Mouse (Mus musculus) forebrain, embryonic 15.5 days (tissue): ENCODE data around the gene Aven. TPM values are rescaled to one million over a fixed set of nuclear protein-coding genes. Genes with fewer than 3 reads are reported as not detected.

ENCODE experiments used
- ATAC-seq: fragments of 200-750 bp; cut with Nextera tagmentation; replicated peaks from 2 replicates; pipeline ENCODE4 v1.8.0; 2017; ENCODE audit warnings: mild to moderate bottlenecking, moderate TSS enrichment, moderate library complexity
- H3K27ac ChIP-seq: fragments of 300-500 bp; sonication (generic); replicated peaks from 2 replicates; pipeline ENCODE4 v1.5.1; 2015; ENCODE audit warnings: mild to moderate bottlenecking, inconsistent platforms
- H3K27me3 ChIP-seq: fragments of 300-500 bp; sonication (generic); 2 replicates; pipeline ENCODE4 v1.6.1; 2015; ENCODE audit warnings: inconsistent platforms
- H3K36me3 ChIP-seq: fragments of 300-500 bp; sonication (generic); 2 replicates; pipeline ENCODE4 v1.6.1; 2015; ENCODE audit warnings: mild to moderate bottlenecking, inconsistent platforms
- H3K4me1 ChIP-seq: fragments of 300-500 bp; sonication (generic); 2 replicates; pipeline ENCODE4 v1.6.1; 2015; ENCODE audit warnings: inconsistent platforms
- H3K4me2 ChIP-seq: fragments of 300-500 bp; sonication (generic); replicated peaks from 2 replicates; pipeline ENCODE4 v1.6.1; 2015; ENCODE audit warnings: mild to moderate bottlenecking, inconsistent platforms
- H3K4me3 ChIP-seq: fragments of 300-500 bp; sonication (generic); 2 replicates; pipeline ENCODE4 v1.5.1; 2015; ENCODE audit warnings: mild to moderate bottlenecking, inconsistent platforms
- H3K9ac ChIP-seq: fragments of 300-500 bp; sonication (generic); replicated peaks from 2 replicates; pipeline ENCODE4 v1.6.1; 2015; ENCODE audit warnings: mild to moderate bottlenecking, inconsistent platforms
- H3K9me3 ChIP-seq: fragments of 300-500 bp; sonication (generic); 2 replicates; pipeline ENCODE4 v1.6.1; 2016; ENCODE audit warnings: inconsistent platforms
- WGBS: fragments of 180-500 bp; shearing (Covaris S2); methylation state at CpG from one replicate; pipeline ENCODE4 v1.1.7; 2015; ENCODE audit warnings: mixed read lengths; 5-methylcytosine and 5-hydroxymethylcytosine counted together
- polyA plus RNA-seq: library from polyadenylated mRNA; unstranded; fragments of >200 nt; fragmentation: Nextera tagmentation; extraction: Ambion mirVana; gene quantifications from 2 replicates; pipeline ENCODE4 v1.2.1, GENCODE M21; 2015

The Aven gene
- polyA plus RNA-seq, 1 experiment from 2014 or later, result 3.7 TPM

DNA sequence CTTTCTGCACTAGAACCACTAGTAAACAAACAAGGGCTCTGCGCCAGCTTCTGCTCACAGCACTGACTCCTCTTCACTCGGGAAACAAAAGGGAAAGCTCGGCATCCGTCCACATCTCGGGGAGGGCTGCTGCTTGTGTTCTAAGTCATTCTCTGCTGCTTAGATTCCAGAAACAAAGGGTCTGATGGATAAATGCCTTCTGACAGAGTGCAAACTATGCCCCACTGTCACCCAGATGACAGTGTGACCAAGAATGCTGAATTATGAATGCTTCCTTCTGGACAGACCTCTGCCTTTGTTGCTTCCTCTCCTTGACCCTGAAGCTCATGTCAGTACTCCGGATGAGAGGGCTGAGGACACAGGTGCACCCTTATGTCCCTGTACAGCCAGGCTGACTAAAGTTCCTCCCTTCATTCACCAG, 98.7 kb downstream of the Aven start:
- Histone ChIP-seq H3K36me3 (no peaks in the 10 kb centered on the region), H3K4me3 (no peak overlapping the region), H3K27ac (peak overlapping the region; percentile 79), H3K9ac (no peak overlapping the region), H3K4me1 (peaks cover 16% of the 10 kb centered on the region), H3K27me3 (no peaks in the 10 kb centered on the region), H3K4me2 (no peak overlapping the region; the same call in 1 of the 2 replicates), H3K9me3 (no peaks in the 10 kb centered on the region)
- peak; percentile 68 for ATAC-seq
- WGBS, result 25% methylated on average over 6 of the region's 6 CpGs

DNA sequence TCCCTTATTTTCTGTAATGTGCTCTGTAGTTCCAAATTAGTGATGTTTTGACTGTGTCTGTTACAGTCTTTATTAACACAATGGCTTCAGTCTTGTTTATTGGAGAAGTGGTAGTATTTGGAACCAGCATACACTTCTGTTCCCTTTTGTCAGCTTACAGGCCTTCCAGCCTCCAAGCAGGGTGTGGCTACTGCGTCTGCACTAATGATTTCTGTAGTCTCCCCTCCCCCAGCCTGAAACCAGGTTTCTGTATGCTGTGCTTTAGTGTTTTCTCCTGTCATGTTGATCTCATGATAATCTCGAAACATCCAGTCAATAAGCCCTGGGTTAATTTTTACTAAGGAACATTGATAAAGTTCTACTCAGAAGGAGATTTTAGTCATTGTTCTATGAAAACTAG, 100.6 kb downstream of the Aven start:
- Histone ChIP-seq H3K4me2 (no peak overlapping the region), H3K9ac (no peak overlapping the region), H3K27me3 (no peaks in the 10 kb centered on the region), H3K9me3 (no peaks in the 10 kb centered on the region), H3K4me3 (no peak overlapping the region), H3K36me3 (no peaks in the 10 kb centered on the region), H3K4me1 (peaks cover 16% of the 10 kb centered on the region), H3K27ac (0 out of 2 replicates have a peak overlapping the region, but pooled peaks have one; percentile 5)
- ATAC-seq, result no peak
- 65% methylated on average over 2 of the region's 2 CpGs for WGBS

DNA sequence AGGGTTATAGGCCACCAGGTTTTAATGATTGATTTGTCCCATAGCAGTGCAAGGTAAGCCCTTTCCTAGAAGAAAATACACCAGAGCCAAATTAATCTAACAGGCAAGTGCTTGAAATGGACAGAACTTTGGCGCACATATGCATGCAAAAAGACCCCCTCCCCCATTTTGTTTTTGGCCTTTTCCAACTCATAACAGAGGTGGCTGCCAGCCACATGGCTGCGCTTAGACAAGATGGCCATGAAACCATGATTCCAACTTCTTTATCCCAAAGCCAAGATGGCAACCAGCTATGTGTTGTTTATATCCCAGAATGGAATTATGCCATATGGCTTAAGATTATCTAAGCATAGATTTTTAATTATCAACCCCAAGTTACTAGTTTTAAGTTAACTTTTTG, 101.0 kb downstream of the Aven start:
- no peaks in the 10 kb centered on the region for H3K36me3 ChIP-seq
- 68% methylated on average over 2 of the region's 2 CpGs for WGBS
- no peak overlapping the region for H3K4me2 ChIP-seq
- peaks cover 16% of the 10 kb centered on the region for H3K4me1 ChIP-seq
- peak; percentile 23 for ATAC-seq
- H3K9me3 ChIP-seq, result no peaks in the 10 kb centered on the region
- no peaks in the 10 kb centered on the region for H3K27me3 ChIP-seq
- H3K9ac ChIP-seq, result no peak overlapping the region
- no peak overlapping the region for H3K4me3 ChIP-seq
- 0 out of 2 replicates have a peak overlapping the region, but pooled peaks have one; percentile 5 for H3K27ac ChIP-seq

DNA sequence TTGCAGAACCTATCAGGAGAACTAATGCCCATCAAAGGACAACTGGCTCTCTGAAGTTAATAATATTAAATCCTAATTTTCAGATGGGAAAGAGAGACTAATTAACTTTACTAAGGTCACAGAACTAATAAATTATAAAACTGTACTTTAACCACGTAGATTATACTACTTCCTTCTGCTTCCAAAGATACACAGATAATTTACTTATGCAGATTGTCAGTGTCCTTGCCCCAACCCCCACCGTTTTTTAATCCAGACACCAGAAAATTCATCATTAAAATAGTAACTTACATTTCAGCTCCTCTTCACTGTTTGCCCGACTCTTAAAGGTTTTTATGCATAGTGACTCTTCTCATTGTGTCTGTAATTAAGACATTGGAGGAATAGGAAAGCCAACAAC, 103.0 kb downstream of the Aven start:
- H3K9ac ChIP-seq, result no peak overlapping the region
- H3K27me3 ChIP-seq, result no peaks in the 10 kb centered on the region
- no peak overlapping the region for H3K4me2 ChIP-seq
- no peak for ATAC-seq
- 83% methylated on average over 3 of the region's 3 CpGs for WGBS
- no peak overlapping the region for H3K27ac ChIP-seq
- no peaks in the 10 kb centered on the region for H3K9me3 ChIP-seq
- H3K4me3 ChIP-seq, result no peak overlapping the region
- no peaks in the 10 kb centered on the region for H3K36me3 ChIP-seq
- peaks cover 21% of the 10 kb centered on the region for H3K4me1 ChIP-seq

GRCm38 (mm10) chr2:112596415-112596814, 103.7 kb downstream of the Aven start:
- ATAC-seq, result no peak
- WGBS, result 74% methylated on average over 5 of the region's 5 CpGs
- no peak overlapping the region for H3K4me2 ChIP-seq

DNA sequence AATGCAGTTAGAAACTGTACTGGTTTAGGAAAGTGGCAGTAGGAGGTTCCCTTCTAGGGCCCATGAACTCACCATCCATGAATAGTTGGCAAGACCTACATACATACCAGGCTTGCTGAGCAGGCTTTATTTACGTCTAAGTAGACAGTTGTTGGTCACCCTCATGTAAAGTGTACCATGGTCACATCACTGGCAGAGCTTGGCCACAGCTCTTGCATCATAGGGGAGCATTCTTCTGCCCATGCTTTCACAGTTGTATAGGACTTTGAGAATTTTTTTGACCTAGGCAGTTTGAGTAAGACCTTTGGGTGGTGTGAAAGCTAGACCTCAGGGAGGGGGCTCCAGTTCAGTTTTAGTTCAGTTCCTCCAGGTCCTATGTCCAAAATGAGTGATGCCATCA, 104.3 kb downstream of the Aven start:
- no peak for ATAC-seq
- Histone ChIP-seq H3K9ac (no peak overlapping the region), H3K4me1 (peaks cover 16% of the 10 kb centered on the region; the same call in 1 of the 2 replicates), H3K27ac (no peak overlapping the region), H3K4me3 (no peak overlapping the region), H3K4me2 (no peak overlapping the region), H3K36me3 (no peaks in the 10 kb centered on the region), H3K27me3 (no peaks in the 10 kb centered on the region), H3K9me3 (no peaks in the 10 kb centered on the region)
- 94% methylated on average over 1 of the region's 1 CpGs for WGBS

More at GRCm38 (mm10) chr2:112596415-112596814, 103.7 kb downstream of the Aven start:
- H3K4me3 ChIP-seq, result no peak overlapping the region
- no peaks in the 10 kb centered on the region for H3K27me3 ChIP-seq
- H3K4me1 ChIP-seq, result peaks cover 19% of the 10 kb centered on the region
- H3K27ac ChIP-seq, result no peak overlapping the region
- no peaks in the 10 kb centered on the region for H3K36me3 ChIP-seq
- no peak overlapping the region for H3K9ac ChIP-seq
- H3K9me3 ChIP-seq, result no peaks in the 10 kb centered on the region

GRCm38 (mm10) chr2:112600222-112600621, 107.5 kb downstream of the Aven start:
- ATAC-seq, result no peak
- Histone ChIP-seq H3K36me3 (no peaks in the 10 kb centered on the region), H3K27ac (no peak overlapping the region), H3K9me3 (no peaks in the 10 kb centered on the region), H3K9ac (no peak overlapping the region), H3K4me3 (no peak overlapping the region), H3K4me2 (no peak overlapping the region), H3K4me1 (0 out of 2 replicates have a peak, but pooled peaks cover 10% of the 10 kb centered on the region), H3K27me3 (no peaks in the 10 kb centered on the region)
- WGBS, result 51% methylated on average over 10 of the region's 10 CpGs

GRCm38 (mm10) chr2:112602487-112602886, 109.7 kb downstream of the Aven start:
- Histone ChIP-seq H3K27ac (no peak overlapping the region; the same call in 1 of the 2 replicates), H3K4me1 (0 out of 2 replicates have a peak, but pooled peaks cover 10% of the 10 kb centered on the region), H3K4me2 (no peak overlapping the region), H3K27me3 (no peaks in the 10 kb centered on the region), H3K36me3 (no peaks in the 10 kb centered on the region), H3K9ac (no peak overlapping the region), H3K4me3 (no peak overlapping the region), H3K9me3 (no peaks in the 10 kb centered on the region)
- 54% methylated on average over 8 of the region's 8 CpGs for WGBS
- ATAC-seq, result peak; percentile 55; the same call in 1 of the 2 replicates

DNA sequence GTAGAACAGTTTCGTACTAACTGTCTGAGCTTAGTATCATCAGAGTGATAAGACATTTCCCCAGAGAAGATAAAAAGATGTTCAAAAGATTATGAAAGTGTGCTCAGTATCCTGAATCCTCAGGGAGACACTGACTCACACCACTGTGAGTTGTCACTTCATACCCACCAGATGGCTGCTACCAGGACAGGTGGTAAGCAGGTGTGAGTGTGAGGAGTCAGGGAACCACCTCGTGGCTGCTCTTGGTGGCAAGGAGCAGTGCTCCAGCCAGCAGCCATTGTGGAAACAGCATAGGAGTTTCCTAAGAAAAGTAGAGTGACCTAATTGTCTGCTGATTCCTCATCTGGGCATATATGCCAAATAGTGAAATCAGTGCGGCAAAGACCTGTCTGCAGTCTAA, 113.8 kb downstream of the Aven start:
- Histone ChIP-seq H3K9me3 (no peaks in the 10 kb centered on the region), H3K9ac (no peak overlapping the region), H3K4me1 (0 out of 2 replicates have a peak, but pooled peaks cover 5% of the 10 kb centered on the region), H3K27me3 (no peaks in the 10 kb centered on the region), H3K4me2 (no peak overlapping the region), H3K27ac (no peak overlapping the region), H3K36me3 (no peaks in the 10 kb centered on the region), H3K4me3 (no peak overlapping the region)
- 83% methylated on average over 3 of the region's 3 CpGs for WGBS
- no peak for ATAC-seq

GRCm38 (mm10) chr2:112612628-112613027, 119.9 kb downstream of the Aven start:
- Histone ChIP-seq H3K4me2 (no peak overlapping the region), H3K27me3 (no peaks in the 10 kb centered on the region), H3K27ac (no peak overlapping the region), H3K36me3 (no peaks in the 10 kb centered on the region), H3K9ac (no peak overlapping the region), H3K4me1 (no peaks in the 10 kb centered on the region), H3K4me3 (no peak overlapping the region), H3K9me3 (no peaks in the 10 kb centered on the region)
- WGBS, result 83% methylated on average over 3 of the region's 3 CpGs
- ATAC-seq, result no peak

DNA sequence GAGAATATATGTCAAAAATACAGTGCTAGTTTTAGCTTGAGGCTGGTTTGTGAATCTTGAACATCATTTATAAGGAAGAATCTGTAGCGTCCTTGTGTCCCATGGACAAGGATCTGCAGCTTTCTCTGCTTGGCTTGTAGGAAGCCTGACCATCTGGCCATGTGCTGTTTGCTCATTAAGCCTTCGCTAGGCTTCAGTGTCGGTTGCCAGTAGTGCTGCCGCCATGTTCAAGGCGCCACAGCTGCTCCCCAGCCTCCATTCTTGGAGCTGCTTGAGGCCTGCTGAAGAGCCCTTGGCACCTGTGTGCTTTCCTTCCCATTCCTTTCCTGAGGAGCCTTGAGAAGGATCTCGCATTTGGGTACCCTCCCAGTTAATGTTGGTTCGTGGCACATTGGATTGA, 121.6 kb downstream of the Aven start:
- Histone ChIP-seq H3K9ac (no peak overlapping the region), H3K4me2 (no peak overlapping the region), H3K27ac (no peak overlapping the region), H3K4me3 (no peak overlapping the region), H3K36me3 (no peaks in the 10 kb centered on the region), H3K27me3 (no peaks in the 10 kb centered on the region), H3K9me3 (no peaks in the 10 kb centered on the region), H3K4me1 (no peaks in the 10 kb centered on the region)
- no peak for ATAC-seq
- WGBS, result 76% methylated on average over 7 of the region's 7 CpGs

- H3K36me3 ChIP-seq, result no peaks in the 10 kb centered on the region
- no peak overlapping the region for H3K4me3 ChIP-seq
- H3K9ac ChIP-seq, result no peak overlapping the region
- no peaks in the 10 kb centered on the region for H3K4me1 ChIP-seq
- H3K27ac ChIP-seq, result no peak overlapping the region
- H3K27me3 ChIP-seq, result no peaks in the 10 kb centered on the region
- 16% methylated on average over 3 of the region's 3 CpGs for WGBS
- no peaks in the 10 kb centered on the region for H3K9me3 ChIP-seq
- H3K4me2 ChIP-seq, result no peak overlapping the region
- ATAC-seq, result no peak
Measured at GRCm38 (mm10) chr2:112617206-112617605, 124.4 kb downstream of the Aven start.

DNA sequence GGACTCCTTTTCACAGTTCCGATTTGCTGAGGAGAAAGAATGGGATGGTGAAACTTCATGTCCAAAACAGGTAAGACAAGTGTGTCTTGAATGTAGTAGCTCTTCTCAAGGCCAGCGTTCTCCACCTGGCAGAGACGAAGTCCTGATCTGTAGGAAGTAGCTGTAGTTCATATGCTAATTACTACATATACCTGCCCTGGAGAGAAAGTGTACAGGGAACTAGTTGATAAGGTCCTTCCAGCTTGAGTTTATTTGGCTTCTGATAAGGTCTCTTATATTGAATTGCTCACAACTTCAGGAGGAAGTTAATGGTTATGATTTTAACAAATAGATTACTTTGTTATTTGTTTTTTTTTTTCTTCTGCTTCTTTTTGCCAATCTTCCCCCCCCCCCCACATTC, 132.4 kb downstream of the Aven start:
- no peak for ATAC-seq
- H3K9ac ChIP-seq, result no peak overlapping the region
- H3K36me3 ChIP-seq, result no peaks in the 10 kb centered on the region
- H3K4me2 ChIP-seq, result no peak overlapping the region
- no peaks in the 10 kb centered on the region for H3K4me1 ChIP-seq
- H3K27me3 ChIP-seq, result no peaks in the 10 kb centered on the region
- H3K4me3 ChIP-seq, result no peak overlapping the region
- no peak overlapping the region for H3K27ac ChIP-seq
- 87% methylated on average over 3 of the region's 3 CpGs for WGBS
- no peaks in the 10 kb centered on the region for H3K9me3 ChIP-seq
